Mouse (Mus musculus) ES-E14 (cell line): Measurements from ENCODE around the gene Lrrc8e. TPM values are rescaled to one million over a fixed set of nuclear protein-coding genes. Genes with fewer than 3 reads are reported as not detected.
A peak's percentile ranks its signal among the peaks of the same experiment; 100 is the strongest.

Experiments used
- DNase-seq: peaks from one replicate; pipeline ENCODE4 v3.0.0-alpha.2; 2013; ENCODE audit warnings: low read depth, low spot score
- H3K27ac ChIP-seq: 2 replicates; pipeline ENCODE4 v1.5.1; 2012; ENCODE audit warnings: low read depth, mild to moderate bottlenecking, low read length, moderate library complexity, mixed read lengths; ENCODE audit not compliant: poor library complexity, insufficient read depth, severe bottlenecking
- H3K36me3 ChIP-seq: 2 replicates; pipeline ENCODE4 v1.6.1; 2012; ENCODE audit warnings: mild to moderate bottlenecking, low read length, moderate library complexity, mixed read lengths; ENCODE audit not compliant: control insufficient read depth, poor library complexity, insufficient read depth, severe bottlenecking
- H3K4me1 ChIP-seq, 2 experiments: fragments of 150-350 bp in 1 of 2; sonication (generic) in 1 of 2; 2 replicates each; pipeline ENCODE4 v1.6.1; 2012; ENCODE audit warnings: low read length in 2 of 2, mild to moderate bottlenecking in 1 of 2, mixed read lengths in 1 of 2; ENCODE audit not compliant: control insufficient read depth in 2 of 2, insufficient read depth in 2 of 2, poor library complexity in 1 of 2
- H3K4me3 ChIP-seq, 2 experiments: fragments of 150-350 bp in 1 of 2; sonication (generic) in 1 of 2; 2 replicates each; pipeline ENCODE4 v1.5.1; 2012; ENCODE audit warnings: low read length in 2 of 2, low read depth in 1 of 2, mild to moderate bottlenecking in 1 of 2, mixed read lengths in 1 of 2; ENCODE audit not compliant: insufficient read depth in 1 of 2, poor library complexity in 1 of 2, severe bottlenecking in 1 of 2
- H3K9ac ChIP-seq: 2 replicates; pipeline ENCODE4 v1.6.1; 2012; ENCODE audit warnings: low read depth, mild to moderate bottlenecking, low read length, mixed read lengths; ENCODE audit not compliant: poor library complexity, insufficient read depth, severe bottlenecking
- H3K9me3 ChIP-seq: fragments of 150-350 bp; sonication (generic); 2 replicates; pipeline ENCODE4 v1.6.1; 2012; ENCODE audit warnings: low read depth, mild to moderate bottlenecking, low read length; ENCODE audit not compliant: control insufficient read depth, insufficient read depth
- CHD2 ChIP-seq: IDR thresholded peaks from 2 replicates; pipeline ENCODE4 v1.6.1; 2014; ENCODE audit warnings: mild to moderate bottlenecking, low read depth, low read length, inconsistent platforms
- HCFC1 ChIP-seq: IDR thresholded peaks from 2 replicates; pipeline ENCODE4 v1.6.1; 2012; ENCODE audit warnings: low read length, inconsistent platforms, borderline replicate concordance; ENCODE audit not compliant: insufficient read depth
- MAFK ChIP-seq: IDR thresholded peaks from 2 replicates; pipeline ENCODE4 v1.6.1; 2014; ENCODE audit warnings: mild to moderate bottlenecking, low read depth, low read length, inconsistent platforms; ENCODE audit not compliant: insufficient read depth
- ZC3H11A ChIP-seq: IDR thresholded peaks from 2 replicates; pipeline ENCODE4 v1.6.1; 2012; ENCODE audit warnings: low read depth, mild to moderate bottlenecking, inconsistent platforms, low read length, borderline replicate concordance
- ZNF384 ChIP-seq: IDR thresholded peaks from 2 replicates; pipeline ENCODE4 v1.6.1; 2012; ENCODE audit warnings: low read depth, low read length, inconsistent platforms
- in situ Hi-C, 2 experiments: fragments of 600-800 bp; cut with MboI; formaldehyde crosslinking; loops; one replicate each; pipeline ENCODE4 v1.15.1; 2025; ENCODE audit warnings: low sequenced_read_pairs in 2 of 2, inconsistent platforms in 1 of 2; ENCODE audit not compliant: unreplicated experiment in 2 of 2
- total RNA-seq: library from RNA; depleted of rRNA; stranded (reverse); fragments of 300-350 nt; gene quantifications from 2 replicates; pipeline ENCODE4 v1.2.3, GENCODE M21; 2012; rRNA removed

Gene Lrrc8e
- 0.67 and 1.1 TPM in 2 replicates for total RNA-seq

DNA sequence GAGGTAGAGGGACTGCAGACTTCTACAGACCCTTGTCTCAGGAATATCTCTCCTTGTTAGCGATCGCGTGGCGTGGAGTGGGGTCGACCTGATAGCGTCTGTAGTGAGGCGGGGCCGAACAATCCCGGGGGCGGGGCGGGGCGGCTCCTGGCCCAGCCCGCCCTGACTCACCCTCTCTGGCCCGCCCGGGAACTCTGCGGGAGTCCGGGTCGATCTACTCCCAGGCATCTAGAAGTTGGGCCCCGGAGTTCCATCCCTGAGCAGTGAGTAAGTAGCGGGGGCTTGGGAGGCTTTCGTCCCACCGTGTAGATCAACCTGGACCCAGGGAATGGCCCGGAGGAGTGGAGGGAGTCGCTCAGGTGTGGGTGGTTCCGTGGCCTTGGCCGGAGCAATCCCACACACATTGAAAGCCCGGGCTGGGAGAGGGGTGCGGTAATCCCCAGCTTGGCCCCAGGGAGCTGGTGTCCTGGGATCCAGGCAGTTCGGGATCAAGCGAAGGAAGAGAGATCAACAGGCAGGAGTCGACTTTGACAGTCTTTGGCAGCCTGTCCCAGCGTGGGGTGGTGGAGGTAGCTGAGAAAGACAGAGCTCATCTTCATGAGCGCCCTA, at the start of gene Lrrc8e:
TSS of gene Lrrc8e (plus strand) at position 89 of the 609 bp plus-strand sequence.
- Histone ChIP-seq H3K36me3 (no peaks in the 10 kb centered on the region), H3K9me3 (no peaks in the 10 kb centered on the region), H3K27ac (no peak within 1 kb of the TSS), H3K9ac (peak within 1 kb of the TSS; percentile 37; the same call in 1 of the 2 replicates), H3K4me1 (peaks cover 0 to 9% of the 10 kb centered on the region in 2 experiments; a peak in 1 of 4 replicates), H3K4me3 (peak within 1 kb of the TSS; percentile 51 to 53)
- in situ Hi-C loops: no loop called here
- DNase-seq: no peak
- TF ChIP-seq ZNF384 (no peak), ZC3H11A (no peak), CHD2 (no peak), MAFK (no peak), HCFC1 (no peak)

GRCm38 (mm10) chr8:4183409-4183808, 43.2 kb upstream of the Lrrc8e start:
- Histone ChIP-seq H3K27ac (no peak overlapping the region), H3K9ac (no peak overlapping the region), H3K4me1 (no peaks in the 10 kb centered on the region), H3K36me3 (no peaks in the 10 kb centered on the region), H3K9me3 (no peaks in the 10 kb centered on the region), H3K4me3 (no peak overlapping the region)
- in situ Hi-C loops: no loop called here
- no peak for TF ChIP-seq CHD2
- no peak for TF ChIP-seq HCFC1
- TF ChIP-seq ZNF384: no peak
- no peak for TF ChIP-seq MAFK
- no peak for TF ChIP-seq ZC3H11A
- no peak for DNase-seq

DNA sequence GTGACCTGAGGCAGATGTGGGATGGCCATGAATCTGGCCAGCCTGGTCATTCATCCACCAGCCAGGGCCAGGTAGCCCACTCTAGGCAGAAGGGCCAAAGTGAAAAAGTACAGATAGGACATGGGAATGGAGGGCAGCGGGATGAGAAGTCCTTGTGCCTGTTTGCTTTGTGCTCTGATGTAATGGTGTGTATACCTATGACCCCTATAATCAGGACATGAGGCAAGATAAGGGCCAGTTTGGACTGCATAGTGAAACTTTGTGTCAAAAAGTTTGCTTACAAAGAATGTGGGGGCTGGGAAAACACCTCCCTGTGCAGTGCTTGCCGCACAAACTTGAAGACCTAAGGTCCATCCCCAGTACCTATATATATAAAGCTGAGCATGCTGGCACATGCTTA, 40.5 kb upstream of the Lrrc8e start:
- Histone ChIP-seq H3K9ac (no peak overlapping the region), H3K36me3 (no peaks in the 10 kb centered on the region), H3K27ac (no peak overlapping the region), H3K9me3 (no peaks in the 10 kb centered on the region), H3K4me1 (no peaks in the 10 kb centered on the region), H3K4me3 (no peak overlapping the region)
- in situ Hi-C loops: no loop called here
- no peak for DNase-seq
- TF ChIP-seq ZNF384: no peak
- TF ChIP-seq CHD2: no peak
- TF ChIP-seq ZC3H11A: no peak
- TF ChIP-seq HCFC1: no peak
- no peak for TF ChIP-seq MAFK

DNA sequence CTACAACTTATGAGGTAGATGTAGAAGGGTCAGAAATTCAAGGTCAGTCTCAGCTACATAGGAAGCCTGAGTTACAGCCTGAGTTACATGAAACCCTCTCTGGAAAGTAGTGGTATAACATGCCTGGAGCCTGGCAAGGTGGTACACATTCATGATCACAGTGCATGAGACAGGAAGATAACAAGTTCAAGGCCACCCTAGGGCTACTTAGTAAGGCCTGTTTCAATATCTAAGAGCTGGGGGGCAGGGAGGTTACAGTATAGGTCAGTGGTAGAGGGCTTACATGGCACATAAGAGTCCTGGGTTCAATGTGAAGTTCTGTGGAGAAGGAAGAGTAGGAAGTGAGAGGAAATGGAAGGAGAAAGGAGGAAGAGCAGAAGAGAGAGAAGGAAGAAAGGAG, 38.0 kb upstream of the Lrrc8e start:
- Histone ChIP-seq H3K4me1 (peaks cover 0 to 11% of the 10 kb centered on the region in 2 experiments; a peak in 2 of 4 replicates), H3K36me3 (no peaks in the 10 kb centered on the region), H3K9ac (no peak overlapping the region), H3K4me3 (no peak overlapping the region), H3K27ac (no peak overlapping the region), H3K9me3 (no peaks in the 10 kb centered on the region)
- TF ChIP-seq MAFK (no peak), HCFC1 (no peak), ZC3H11A (no peak), ZNF384 (no peak), CHD2 (no peak)
- in situ Hi-C loops: no loop called here
- no peak for DNase-seq
